Mouse (Mus musculus): ENCODE results near the gene Rmnd5a.

GRCm38 (mm10) chr6:71353722-71354121 lies 86.7 kb downstream of the Rmnd5a start:
- TF ChIP-seq POLR2A (IDR thresholded peaks at IDR 0.05; ENCODE audit: borderline replicate concordance, extremely low read depth, insufficient read depth, insufficient read length, poor library complexity, severe bottlenecking) = no peak
- no peak for TF ChIP-seq CTCF (IDR thresholded peaks at IDR 0.05; ENCODE audit: borderline replicate concordance, extremely low read depth, insufficient read depth, insufficient read length)
